Mouse (Mus musculus): ENCODE data around the gene Sft2d1.

DNA sequence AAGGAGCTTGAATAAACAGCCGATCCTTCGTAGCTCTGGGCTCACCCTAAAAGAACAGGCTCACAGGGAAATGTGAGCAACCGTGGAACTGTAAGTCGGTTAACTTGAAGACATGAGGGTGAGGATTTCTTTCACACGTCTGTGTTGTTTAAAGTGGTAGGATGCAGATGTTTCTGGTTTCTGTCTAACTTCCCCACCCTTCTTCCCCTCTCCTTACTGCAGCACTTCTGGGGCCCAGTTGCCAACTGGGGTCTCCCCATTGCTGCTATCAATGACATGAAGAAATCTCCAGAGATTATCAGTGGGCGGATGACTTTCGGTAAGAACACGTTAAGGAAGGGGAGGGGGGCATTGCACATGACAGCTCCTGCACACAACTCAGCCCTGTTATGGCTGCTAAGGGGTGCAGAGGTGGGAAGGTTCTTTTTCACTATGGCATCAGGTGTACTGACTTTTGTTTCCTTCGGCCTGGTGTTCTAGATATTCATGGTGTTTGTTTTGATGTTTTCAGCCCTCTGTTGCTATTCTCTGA lies 14.5 kb upstream of the Sft2d1 start:
- TF ChIP-seq EP300 (IDR thresholded peaks at IDR 0.05; ENCODE audit: low read depth) (no peak), CTCF (IDR thresholded peaks at IDR 0.05; ENCODE audit: low read depth) (no peak)
